Mouse (Mus musculus) cerebellum, postnatal 10 days (tissue): Measurements from ENCODE around the gene Lrch3.
"Not testable (repeated sequence)": the region's sequence is repeated elsewhere in the genome, so short reads cannot be mapped to it uniquely, and the experiment has no call there.

Experiments used
- DNase-seq, 2 experiments: peaks; one replicate each; pipeline ENCODE4 v3.0.0; 2021; ENCODE audit warnings: mixed read lengths in 2 of 2

Lrch3 gene

DNA sequence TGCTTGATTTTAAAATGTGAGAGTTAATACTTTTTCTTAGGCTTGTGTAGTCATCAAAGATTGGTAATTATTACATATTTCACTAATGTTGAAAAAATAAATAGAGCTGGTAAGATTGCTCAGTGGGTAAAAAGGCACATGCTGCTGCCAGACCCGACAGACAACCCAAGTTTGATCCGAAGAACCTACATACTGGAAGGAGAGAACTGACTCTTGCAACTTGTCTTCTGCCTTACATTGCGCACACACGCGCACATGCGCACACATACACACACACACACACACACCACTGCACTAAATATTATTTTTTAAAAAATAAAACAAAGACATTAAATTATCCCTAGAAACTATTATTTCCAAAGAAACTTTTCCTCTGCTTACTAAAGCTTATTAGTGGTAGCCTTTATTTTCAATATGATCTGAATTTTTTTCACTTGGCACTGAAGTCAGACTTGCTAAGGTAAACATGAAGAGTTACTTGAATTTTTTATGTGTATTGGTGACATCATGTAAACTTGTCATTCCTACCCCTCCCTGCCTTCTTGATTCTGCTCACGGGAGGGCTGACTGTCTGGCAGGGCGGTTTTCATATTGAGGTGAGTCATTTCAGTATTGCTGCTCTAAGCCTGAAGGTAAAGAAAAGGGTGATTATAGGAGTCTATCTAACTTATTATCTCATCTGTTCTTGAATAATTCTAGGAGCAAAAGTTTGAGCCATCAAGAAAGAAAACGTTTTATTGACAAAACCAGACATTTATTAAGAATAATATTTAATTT lies 1.6 kb downstream of the Lrch3 start:
- DNase-seq, result no peak

DNA sequence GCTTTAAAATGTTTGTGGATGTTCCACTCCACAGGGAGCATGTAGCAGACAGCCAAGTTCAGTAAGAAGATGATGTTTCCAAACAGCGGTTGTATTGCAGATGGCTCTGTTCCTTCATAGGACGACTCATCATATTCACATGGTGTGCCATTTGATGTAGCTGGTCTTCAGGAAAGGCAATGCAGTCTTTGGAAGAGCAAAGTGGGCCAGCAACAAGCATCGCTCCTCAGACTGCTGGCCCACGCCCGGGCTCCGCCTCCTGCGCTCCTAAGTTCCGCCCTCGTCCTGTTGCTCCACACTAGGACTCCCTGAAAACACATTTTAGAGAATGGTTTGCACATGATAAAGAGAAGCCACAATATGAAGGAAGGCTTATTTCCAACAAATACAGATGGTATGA lies 12.7 kb downstream of the Lrch3 start:
- DNase-seq, result not testable (repeated sequence)

DNA sequence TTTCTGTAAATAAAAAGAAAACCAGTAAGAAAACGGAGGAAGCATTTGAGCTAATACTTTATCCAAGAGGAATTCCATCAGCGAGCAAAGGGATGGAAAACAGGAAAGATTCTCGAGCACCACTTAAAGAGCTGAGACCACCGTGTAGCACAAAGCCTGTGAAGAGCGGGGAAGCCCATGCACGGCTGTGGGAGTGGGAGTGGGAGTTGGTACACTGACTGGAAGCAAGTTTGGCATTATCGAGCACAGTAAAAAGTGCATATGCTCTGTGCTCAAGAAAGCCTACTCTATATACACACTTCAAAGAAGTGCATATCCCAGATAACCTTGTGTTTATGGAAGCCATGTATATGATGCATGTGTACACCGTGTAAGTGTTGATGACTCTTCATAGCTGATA lies 13.1 kb downstream of the Lrch3 start:
- DNase-seq, result no peak

DNA sequence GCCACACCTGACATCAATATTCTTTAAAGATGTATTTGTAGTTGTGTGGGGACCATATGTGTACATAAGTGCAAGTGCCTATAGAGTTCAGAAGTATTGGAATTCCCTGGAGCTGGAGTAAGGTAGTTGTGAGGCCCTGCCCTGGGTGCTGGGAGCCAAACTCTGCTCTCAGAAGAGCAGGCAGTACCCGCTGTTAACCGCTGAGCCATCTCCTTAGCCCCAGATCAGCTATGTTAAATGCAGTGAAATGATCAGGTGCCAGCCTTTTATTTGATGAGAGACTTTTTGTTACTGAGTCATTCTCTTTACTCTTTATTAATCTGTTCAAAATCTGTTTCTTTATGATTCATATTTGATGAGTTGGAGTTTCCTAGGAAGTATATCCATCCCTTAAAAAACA lies 16.0 kb downstream of the Lrch3 start:
- DNase-seq, result no peak

DNA sequence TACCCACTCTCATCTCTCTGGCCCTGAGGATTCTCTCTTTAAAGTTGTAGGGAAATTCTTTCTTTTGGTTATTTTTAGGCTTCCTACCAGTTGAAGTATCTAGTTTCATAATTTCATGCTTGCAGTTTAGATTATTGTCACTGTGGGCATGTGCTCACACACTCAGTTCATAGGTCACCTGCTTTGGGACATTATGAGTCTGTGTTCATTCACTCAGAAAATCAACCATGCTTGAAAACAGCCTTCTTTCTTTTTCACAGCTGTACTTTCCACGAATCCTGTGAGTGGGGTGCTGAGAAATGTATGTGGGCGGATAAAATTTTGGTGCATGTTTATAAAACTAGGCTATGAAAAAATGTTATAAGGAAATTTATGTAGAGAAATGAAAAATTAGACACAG lies 20.6 kb downstream of the Lrch3 start:
- no peak for DNase-seq

DNA sequence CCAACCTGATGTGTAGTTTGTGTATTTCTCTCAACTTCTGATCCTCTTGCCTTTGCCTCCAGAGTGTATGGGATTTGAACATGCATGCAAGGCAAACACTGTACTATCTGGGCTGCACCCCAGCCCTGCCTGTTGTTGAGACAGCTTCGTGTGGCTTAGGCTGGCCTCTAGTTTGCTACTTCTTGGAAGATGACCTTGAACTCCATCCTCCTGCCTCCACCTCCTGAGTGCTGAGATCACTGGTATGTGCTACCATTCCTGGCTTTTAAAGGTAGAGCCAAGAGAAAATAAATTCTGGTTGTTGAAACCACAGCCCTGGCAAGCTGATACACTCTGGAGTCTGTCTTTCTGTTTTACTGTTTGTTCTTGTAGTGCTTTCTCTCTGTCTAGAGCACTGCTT lies 21.2 kb downstream of the Lrch3 start:
- no peak for DNase-seq

DNA sequence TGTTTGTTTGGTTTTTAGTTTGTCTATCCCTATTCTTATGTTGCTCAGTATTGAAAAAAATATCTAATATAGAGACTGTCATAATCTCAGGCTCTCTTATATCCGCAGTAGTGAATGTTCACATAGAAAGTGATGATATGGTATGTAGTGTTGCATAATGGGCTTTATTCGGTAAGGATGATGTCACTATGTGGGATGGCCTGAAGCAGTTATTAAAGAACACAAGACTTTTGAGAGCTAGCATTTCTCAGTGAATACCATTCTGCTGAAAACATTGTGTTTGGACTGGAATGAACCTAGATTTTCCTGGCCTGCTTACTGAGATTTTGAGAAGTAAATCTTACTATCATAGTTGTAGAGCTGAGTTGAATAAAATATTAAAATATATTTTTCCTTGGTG lies 23.5 kb downstream of the Lrch3 start:
- no peak for DNase-seq

DNA sequence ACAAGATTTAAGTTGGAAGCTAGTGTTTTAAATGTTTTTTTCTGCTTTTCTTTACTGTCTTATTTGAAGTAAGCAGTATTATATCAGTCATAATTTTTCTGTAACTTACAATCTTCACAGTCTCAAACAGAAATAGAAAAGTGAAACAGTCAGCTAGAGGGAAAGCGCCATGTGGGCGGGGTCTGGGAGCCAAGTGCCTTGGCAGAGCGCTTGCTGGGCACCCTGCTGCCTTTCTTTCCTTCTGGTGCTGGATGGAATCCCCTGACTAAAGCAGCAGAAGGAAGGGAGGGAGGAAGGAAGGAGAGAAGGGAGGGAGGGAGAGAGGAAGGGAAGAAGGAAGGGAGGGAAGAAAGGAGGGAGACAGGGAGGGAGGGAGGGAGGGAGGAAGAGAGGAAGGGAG lies 25.4 kb downstream of the Lrch3 start:
- DNase-seq, result peak; percentile 75 to 83

DNA sequence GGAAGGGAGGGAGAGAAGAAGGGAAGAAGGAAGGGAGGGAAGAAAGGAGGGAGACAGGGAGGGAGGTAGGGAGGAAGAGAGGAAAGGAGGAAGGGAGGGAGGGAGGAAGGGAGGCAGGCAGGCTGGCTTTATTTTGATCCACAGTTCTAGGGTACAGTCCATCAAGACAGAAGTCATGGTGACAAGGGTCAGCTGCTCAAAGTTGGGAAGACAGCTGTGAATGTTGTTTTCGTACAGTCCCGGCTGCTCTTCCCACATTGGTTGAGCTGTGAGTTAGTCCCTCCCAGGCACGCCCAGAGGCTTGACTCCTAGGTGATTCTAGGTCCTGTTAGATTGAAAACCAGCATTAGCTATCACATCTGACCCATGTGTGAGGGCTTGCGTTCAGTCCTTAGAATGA lies 25.8 kb downstream of the Lrch3 start:
- not testable (repeated sequence) for DNase-seq

DNA sequence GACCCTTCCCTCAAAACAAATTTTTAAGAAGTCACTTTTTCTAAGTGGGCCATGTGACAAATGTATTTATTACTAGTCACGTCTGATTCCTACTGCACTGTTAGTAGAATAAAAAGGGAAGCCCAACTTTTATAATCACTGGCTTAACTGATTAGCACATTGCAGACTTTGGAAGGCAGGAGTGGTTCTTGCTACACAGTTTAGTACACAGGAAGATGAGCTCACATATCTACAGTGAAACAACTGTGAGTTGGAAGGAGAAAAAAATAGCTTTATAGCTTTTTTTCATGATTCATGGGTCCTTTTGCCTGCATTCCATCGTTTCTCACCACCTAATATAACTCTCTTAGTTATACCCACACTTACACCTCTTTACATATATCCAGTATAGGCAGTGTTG lies 27.3 kb downstream of the Lrch3 start:
- not testable (repeated sequence) for DNase-seq

DNA sequence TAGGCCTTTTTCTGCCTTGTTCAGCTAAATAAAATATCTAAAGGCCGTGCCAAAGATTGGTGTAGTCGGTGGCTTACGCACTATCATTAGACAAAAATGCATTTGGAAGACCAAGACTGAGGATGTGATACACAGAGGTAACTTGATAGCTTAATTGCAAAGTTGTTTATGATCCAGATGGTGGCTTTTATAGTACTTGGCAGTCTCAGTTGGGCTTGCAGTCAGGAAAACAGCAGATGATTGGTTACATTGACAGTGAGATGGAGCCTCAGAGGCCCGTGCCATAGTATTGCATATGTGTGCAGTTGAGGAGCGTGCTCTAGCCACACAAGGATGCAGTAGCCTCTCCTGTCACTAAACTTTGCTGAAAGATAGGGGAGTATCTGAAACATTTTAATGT lies 28.8 kb downstream of the Lrch3 start:
- DNase-seq, result no peak

DNA sequence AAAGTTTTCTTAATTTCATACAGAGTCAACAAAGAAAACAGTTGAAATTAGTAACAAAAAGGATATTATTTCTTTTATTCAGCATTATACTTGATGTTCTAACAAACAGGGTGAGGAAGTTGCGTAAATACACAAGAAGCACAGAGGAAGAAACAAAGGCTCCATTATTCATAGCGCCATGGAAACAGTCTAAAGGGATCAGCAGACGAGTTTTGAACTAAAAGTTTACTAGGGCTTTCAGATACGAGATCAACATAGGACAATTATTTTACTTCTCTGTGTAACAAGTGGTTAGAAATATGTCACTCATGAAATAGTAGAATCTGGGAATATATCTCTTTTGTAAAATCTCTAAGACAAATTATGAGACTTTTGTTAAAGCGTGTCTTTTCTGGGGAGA lies 31.5 kb downstream of the Lrch3 start:
- DNase-seq, result no peak

DNA sequence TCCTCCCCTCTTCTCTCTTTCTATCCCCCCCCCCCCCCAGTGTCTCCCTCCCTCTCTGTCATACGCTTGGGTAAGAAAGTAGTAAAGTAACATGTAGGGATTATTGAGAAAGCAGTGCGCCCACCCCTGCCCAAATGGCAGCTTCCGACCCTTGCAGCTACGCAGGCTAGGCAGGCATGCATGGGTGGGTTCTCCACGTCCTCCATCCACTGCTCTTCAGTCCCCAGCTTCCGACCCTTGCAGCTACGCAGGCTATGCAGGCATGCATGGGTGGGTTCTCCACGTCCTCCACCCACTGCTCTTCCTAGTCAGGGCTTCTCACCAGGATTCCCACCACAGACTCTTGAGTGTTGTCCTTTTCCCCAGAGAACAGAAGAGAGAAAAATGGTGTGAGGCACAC lies 34.1 kb downstream of the Lrch3 start:
- no peak for DNase-seq

DNA sequence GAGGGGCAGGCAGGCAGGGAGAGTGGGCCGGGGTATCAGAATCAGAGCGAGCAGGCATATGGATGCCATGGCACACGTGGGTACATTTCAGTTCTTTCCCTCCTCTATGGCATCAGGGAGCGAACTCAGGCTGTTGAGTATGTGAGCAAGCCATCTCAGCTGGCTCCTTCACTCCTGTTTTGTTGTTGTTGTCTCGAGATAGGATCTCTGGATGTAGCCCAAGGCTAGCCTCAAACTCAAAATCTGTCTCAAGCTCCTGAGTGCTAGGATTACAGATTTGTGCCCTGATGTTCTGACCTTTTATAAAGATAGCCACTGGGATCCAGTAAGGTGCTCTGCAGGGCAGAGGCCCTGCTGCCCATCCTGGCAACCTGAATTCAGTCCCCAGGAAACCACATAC lies 34.8 kb downstream of the Lrch3 start:
- DNase-seq, result no peak

DNA sequence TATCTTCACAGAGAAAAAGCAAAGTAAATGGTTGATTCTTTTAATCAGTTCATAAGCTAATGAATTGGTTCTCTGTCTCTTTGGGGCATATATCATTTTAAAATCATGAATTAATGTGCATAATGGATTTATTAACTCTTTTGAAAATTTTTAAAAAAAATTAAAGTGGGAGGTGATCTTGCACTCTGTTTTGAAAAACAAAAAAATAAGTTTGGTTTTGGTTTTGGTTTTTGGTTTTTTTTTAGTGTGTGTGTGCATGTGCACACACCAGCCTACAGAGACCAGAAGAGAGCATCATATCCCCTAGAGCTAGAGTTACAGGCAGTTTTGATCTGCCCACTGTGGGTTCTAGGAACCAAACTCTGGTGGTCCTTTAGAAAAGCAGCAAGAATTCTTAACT lies 35.4 kb downstream of the Lrch3 start:
- DNase-seq, result no peak

DNA sequence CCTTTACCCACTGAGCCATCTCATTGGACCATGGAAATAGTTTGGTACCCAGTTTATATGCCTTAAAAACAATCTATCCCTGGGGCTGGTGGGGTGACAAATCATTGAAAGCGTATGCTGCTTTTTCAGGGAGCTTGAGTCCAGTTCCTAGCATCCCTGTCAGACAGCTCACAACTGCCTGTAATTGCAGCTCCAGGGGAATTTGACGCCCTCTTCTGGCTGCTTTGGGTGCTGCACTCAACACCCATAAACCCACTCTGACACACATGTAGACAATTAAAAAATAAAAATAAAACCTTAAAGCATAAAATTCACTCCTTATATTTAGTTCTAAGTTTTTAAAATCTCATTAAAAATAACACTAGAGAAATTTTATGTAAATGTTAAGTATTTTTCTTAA lies 37.2 kb downstream of the Lrch3 start:
- peak in 1 of 2 experiments; percentile 16 for DNase-seq

DNA sequence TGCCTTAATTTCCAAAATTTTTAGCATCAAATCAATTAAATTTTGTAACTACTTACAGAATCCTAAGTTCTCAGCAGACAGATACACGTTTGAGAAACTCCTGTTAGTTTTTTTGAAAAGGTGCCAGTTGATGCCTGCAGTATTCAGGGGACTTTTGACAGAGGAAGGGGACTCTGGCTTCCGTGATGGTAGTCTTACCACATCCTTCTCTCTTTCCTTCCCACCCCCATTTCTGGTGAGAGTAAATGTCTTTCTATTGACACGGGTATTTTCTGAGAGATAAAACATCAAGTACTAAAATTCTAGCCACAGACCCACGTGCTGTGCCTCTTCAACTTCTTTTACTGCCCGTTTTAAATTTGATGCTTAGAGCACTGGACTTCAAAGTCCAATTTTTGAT lies 39.9 kb downstream of the Lrch3 start:
- DNase-seq, result no peak

DNA sequence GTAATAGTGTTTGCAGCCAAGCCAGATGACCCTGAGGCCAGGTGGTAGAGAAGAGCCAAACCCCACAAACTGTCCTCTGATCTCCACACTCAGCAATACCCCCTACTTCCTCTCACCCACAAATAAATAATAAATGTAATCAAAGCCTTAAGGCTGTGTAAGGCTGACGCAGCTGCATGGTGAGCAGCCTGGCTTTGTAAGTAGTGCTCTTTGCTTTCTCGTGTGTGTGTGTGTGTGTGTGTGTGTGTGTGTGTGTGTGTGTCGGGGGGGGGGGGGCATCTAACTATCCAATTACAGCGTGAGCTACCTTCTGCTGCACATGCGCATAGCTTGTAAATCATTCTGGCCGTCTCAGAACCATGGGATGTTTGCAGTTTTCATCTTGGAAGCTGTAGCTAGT lies 40.4 kb downstream of the Lrch3 start:
- DNase-seq, result no peak

DNA sequence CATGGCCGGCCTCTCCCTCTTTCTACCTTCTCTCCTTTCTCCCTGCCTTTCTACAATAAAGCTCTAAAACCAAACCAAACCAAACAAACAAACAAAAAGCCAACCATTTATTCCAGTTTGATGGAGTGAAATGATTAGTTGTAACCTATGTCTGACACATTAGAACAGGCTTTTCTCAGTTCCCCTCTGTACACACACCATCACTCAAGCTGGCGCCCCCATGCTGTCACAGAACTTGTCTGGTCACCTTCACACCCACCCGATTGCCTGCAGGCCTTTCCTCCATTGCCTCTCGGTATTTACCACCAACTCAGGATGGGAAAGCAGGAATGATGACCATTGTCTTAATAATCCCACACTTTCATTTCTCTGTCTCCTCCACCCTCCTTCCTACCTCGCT lies 43.0 kb downstream of the Lrch3 start:
- DNase-seq, result no peak

DNA sequence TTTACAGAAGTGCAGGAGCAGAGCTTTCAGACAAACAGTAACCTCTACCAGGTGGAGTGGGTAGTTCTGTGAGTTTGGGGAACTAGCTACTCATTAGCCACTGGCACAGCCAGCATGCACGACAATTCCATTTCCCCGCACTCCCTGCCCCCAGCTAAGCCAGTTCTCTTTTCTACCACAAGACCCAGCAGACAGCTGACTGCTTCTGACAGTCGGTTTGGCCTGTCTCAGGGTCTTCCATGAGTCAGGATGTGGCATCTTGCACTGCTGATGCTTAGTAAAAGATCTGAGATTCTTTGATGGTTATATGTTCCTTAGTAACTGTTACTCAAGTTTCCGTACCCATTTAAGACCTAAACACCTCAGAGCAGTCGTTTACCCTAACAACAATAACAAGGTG lies 58.6 kb downstream of the Lrch3 start:
- no peak for DNase-seq

DNA sequence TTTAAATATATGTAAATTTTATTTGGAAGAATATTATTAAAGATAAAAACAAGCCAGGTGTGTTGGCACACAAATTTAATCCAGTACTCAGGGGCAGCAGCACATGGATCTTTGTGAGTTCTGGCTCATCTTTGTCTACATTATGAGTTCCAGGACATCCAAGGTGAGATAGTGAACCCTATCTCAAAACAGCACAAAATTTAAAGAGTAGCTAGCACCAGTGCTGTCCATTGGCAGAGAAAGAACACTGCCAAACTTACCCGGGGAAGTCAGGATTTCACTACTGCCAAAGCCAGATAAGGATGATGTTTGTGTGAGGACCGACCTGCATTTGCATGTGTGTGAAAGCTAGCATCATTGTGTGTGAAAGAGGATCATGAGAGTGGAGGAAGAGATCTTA lies 59.1 kb downstream of the Lrch3 start:
- DNase-seq, result no peak

DNA sequence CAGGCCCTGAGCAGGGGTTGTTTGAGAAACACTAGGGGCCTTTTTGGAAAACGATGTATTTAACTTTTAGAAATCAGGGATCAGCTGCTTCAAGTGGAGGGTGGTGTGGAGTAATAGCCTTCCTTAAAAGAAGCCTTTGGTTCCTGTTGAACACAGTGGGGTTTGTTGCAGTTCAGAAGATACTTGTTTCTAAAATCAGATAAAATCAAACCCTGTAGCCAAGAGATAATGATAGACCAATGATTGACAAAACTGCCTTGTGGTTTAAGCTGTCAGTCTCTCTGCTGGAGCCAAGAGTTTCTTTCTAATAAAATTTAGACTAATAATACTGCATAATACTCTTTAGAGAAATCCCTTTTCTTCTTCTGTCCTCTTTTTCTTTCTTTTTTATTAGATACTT lies 66.3 kb downstream of the Lrch3 start:
- no peak for DNase-seq

DNA sequence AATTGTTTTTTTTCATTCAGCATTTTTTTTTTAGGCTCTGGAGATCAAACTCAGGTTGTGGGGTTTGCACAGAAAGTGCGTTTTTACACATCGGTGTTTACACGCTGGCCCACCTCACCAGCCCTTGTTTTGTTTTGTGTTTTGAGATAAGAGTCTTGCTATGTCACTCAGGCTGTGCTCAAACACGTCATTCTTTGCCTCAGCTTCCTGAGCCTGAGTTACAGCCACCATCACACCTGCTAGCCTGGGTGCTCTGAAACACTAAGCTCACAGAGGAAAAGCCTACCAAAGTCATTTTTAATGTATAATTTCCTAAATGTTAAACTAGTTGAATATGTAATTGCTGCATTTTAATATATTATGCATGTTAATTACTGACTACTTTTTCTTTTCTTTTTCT lies 67.5 kb downstream of the Lrch3 start:
- DNase-seq, result no peak

DNA sequence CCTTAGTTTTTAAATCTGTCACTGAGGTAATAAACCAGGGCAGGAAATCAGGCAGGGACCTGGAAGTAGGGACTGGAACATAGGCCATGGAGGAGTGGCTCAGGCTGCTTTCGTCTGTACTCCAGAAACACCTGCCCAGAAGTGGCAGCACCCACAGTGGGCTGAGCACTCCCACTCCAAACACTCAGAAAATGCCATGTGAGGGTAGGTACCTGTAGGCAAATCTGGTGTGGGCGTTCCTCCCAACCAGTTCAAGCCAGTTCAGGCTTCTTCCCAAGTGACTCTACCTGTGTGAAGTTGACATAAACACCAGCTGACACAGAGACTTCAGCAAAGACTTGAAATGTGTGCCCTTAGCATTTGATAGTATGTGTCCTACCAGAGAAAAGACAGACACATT lies 70.7 kb downstream of the Lrch3 start:
- DNase-seq, result no peak

DNA sequence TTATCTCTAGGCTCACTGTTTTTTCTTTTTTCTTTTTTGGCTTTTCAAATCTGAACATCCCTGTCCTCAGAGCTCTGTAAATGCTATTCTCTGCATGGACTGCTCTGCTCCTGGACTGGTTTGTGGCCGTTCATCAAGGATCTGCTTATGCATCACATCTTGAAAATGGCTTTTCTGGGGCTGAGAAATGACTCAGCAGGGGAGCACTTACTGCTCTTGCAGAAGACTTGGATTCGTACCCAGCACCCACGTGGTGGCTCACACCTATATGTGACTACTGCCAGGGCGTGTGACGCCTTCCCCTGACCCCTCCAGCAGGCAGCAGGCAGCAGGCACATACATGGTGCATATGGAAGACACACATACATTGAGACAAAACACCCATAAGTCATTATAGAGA lies 78.3 kb downstream of the Lrch3 start:
- DNase-seq, result no peak

DNA sequence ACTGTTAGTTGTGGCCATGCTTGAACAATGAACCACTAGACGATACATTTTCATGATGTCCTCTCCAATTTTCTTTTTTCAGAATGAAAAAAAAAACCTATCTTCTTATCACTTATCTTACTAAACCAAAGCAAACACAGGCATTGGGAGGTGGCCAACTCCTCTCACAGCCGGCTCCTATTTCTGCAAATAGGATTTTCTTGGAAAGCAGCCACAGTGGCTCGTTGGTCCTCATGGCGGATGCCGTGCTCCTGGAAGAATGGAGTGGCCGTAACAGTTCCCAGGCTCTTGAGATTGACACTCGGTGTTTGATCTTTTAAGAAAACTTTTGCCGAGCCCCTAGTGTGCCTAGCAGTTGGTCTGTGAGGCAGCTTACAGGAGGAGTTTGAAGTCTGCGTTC lies 91.3 kb downstream of the Lrch3 start:
- DNase-seq, result peak; percentile 82 to 84
